Mouse (Mus musculus) cortical plate, adult 2 months (tissue): ENCODE results near the gene Tectb. TPM values are rescaled to one million over a fixed set of nuclear protein-coding genes. Genes with fewer than 3 reads are reported as not detected.

Experiments
- H3K27ac ChIP-seq: fragments of 200-500 bp; 2 replicates; pipeline ENCODE4 v1.5.1; 2012; ENCODE audit warnings: low read length, control low read depth, inconsistent platforms; ENCODE audit not compliant: insufficient read depth
- H3K4me1 ChIP-seq: fragments of 200-500 bp; 2 replicates; pipeline ENCODE4 v1.6.1; 2011; ENCODE audit warnings: low read length; ENCODE audit not compliant: control insufficient read depth, insufficient read depth
- H3K4me3 ChIP-seq: fragments of 200-500 bp; 2 replicates; pipeline ENCODE4 v1.5.1; 2011; ENCODE audit warnings: mild to moderate bottlenecking, low read length, control low read depth; ENCODE audit not compliant: insufficient read depth
- CTCF ChIP-seq: fragments of 200-500 bp; IDR thresholded peaks from 2 replicates; pipeline ENCODE4 v1.5.1; 2011; ENCODE audit warnings: mild to moderate bottlenecking, control low read depth, low read length; ENCODE audit not compliant: insufficient read depth; ENCODE audit errors: extremely low read depth
- POLR2A ChIP-seq: fragments of 200-500 bp; IDR thresholded peaks from 2 replicates; pipeline ENCODE4 v1.6.1; 2011; ENCODE audit warnings: mild to moderate bottlenecking, low read length, control low read depth; ENCODE audit not compliant: insufficient read depth; ENCODE audit errors: extremely low read depth
- polyA plus RNA-seq: library from polyadenylated mRNA; depleted of rRNA; stranded (reverse); fragments of >200 nt; gene quantifications from 2 replicates; pipeline ENCODE4 v1.2.3, GENCODE M21; 2012

Tectb gene
- polyA plus RNA-seq, 1 experiment: not detected

- H3K4me3 ChIP-seq: no peak overlapping the region
- H3K4me1 ChIP-seq: no peaks in the 10 kb centered on the region
- no peak overlapping the region for H3K27ac ChIP-seq
- TF ChIP-seq CTCF (no peak), POLR2A (no peak)
Measured at GRCm38 (mm10) chr19:55207205-55207604, 26.7 kb downstream of the Tectb start.

DNA sequence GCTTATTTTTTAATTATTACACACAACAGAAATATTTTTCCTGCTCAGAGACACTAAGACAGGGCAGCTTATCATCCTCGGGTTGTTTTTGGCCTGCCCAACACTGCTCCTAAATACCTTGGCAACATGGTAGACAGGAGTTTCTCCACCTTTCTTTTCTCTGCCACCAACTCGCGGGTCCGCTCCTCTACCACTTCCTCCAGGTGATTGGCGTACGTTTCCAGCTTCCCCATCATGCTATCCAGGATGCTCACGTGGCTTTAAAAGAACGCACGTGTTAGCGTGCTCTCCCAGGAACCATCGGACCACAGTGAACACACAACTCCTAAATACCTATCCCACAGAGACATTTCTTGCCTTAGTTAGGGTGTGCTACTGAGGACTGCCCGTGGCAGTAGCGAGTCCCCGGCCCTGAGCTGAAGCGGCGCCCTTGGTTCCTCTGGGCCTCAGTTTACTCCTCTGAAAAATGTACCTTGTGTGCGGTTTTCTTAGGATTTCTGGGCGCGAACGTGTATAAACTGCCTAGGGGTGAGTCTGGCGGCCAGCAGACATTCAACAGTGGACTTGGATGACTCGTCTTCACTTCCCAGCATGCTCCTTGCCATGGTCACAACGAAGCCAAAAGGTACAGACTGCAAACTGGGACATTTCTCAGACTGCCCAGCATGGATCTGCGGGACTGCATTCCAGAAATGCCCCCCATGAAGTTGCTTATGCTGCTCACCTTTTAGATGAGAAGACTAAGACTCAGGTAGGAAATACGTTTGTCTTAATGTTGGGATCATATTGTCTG is 27.4 kb downstream of the Tectb start:
- TF ChIP-seq CTCF (no peak), POLR2A (no peak)
- Histone ChIP-seq H3K4me3 (no peak overlapping the region), H3K27ac (no peak overlapping the region), H3K4me1 (no peaks in the 10 kb centered on the region)

DNA sequence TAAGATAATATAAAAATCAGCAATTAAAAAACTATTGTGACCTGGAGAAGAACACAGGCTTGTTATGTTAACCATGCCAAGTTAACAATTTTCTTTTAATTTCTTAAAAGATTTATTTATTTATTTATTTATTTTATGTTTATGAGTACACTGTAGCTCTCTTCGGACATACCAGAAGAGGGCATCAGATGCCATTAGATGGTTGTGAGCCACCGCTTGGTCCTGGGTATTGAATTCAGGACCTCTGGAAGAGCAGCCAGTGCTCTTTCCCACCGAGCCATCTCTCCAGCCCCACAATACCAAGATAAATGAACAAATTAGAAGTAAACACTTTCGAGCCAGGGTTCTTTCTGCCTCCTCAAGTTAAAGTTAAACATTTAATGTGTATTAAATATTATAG is 28.1 kb downstream of the Tectb start:
- TF ChIP-seq CTCF (no peak), POLR2A (no peak)

DNA sequence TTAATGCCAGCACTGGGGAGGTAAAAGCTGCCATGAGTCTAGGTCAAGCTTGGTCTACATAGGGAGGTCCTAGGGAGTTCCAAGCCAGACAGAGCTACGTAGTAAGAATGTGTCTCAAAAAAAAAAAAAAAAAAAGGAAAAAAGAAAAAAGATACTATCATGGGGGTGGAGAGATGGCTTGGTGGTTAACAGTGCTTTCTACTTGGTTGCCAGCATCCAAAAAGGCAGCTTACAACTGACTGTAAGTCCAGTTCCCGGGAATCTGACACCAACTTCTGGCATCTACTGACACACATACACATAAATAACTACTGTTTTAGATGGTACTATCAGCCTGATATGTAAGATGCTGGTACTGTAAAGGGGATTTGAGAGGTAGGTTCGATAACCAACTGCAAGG is 28.6 kb downstream of the Tectb start:
- no peak for TF ChIP-seq CTCF
- TF ChIP-seq POLR2A: no peak
- H3K4me3 ChIP-seq: no peak overlapping the region
- no peak overlapping the region for H3K27ac ChIP-seq
- peaks cover 3% of the 10 kb centered on the region; the same call in 1 of the 2 replicates for H3K4me1 ChIP-seq

More for the DNA sequence above, 28.1 kb downstream of the Tectb start:
- no peaks in the 10 kb centered on the region for H3K4me1 ChIP-seq
- H3K4me3 ChIP-seq: no peak overlapping the region
- no peak overlapping the region for H3K27ac ChIP-seq

DNA sequence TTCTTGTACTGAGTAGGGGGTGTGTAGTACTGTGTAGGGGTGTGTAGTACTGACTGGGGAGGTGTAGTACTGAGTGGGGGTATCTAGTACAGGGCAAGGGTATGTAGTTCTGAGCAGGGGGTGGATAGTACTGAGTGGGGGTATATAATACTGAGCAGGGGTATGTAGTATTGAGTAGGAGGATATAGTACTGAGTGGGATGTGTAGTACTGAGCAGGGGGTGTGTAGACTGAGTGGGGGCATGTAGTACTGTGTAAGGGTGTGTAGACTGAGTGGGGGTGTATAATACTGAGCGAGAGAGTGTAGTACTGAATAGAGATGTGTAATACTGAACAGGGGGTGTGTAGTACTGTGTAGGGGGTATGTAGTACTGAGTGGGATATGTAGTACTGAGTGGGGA is 31.2 kb downstream of the Tectb start:
- Histone ChIP-seq H3K27ac (no peak overlapping the region), H3K4me1 (peaks cover 6% of the 10 kb centered on the region), H3K4me3 (no peak overlapping the region)
- TF ChIP-seq CTCF (no peak), POLR2A (no peak)

DNA sequence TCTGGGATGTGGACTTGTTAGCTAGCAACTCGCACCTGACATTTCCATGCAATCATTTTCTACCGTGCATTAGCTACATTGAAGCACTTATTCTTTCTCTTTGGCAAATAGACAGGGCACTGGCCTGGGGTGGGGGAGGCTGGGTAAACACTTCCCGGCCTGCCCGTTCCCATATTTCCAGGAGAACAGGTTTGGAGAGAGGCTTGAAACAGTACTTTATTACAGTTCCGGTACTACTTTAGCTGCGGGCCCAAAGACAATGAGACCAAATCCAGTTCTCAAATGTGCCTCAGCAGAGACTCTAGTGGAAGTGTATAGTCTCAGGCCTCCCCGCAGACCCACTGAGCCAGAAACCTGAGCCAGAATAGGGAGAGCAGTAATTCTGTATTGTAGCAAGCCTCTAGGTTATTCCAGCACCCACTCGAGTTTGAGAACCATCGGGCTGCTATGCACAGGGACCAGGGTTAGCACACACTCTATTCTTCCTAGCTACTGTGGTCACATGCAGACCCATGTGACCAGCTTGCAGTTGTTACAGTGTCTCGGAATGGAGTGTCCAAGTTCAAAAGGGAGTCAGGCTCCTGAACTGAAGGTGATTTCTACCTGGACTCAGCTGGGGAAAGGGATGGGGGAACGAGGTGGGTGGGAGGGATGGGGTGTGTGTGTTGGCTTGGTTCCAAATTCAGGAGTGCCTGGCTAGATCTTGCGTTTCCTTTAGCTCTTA is 33.2 kb downstream of the Tectb start:
- Histone ChIP-seq H3K4me3 (no peak overlapping the region), H3K4me1 (peaks cover 8% of the 10 kb centered on the region), H3K27ac (no peak overlapping the region)
- no peak for TF ChIP-seq CTCF
- TF ChIP-seq POLR2A: no peak

DNA sequence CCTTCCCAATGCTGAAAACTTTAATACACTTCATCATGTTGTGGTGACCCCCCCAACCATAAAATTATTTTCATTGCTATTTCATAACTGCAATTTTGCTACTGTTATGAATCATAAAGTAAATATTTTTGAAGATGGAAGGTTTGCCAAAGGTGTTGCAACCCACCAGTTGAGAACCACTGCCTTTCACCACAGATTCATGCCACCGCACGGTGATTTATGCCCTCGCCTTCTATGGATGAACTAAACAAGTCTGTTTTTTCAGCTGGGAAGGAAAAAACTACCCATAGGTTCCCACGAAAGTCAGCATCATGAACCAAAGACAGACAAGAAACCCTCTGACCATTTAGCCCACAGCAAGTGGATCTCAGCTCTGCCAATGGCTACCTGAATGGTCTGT is 36.3 kb downstream of the Tectb start:
- Histone ChIP-seq H3K4me1 (peaks cover 12% of the 10 kb centered on the region), H3K27ac (peak overlapping the region; percentile 26)
- TF ChIP-seq POLR2A (no peak), CTCF (no peak)

GRCm38 (mm10) chr19:55217365-55217764 is 36.8 kb downstream of the Tectb start:
- H3K27ac ChIP-seq: peak overlapping the region; percentile 26
- no peak overlapping the region for H3K4me3 ChIP-seq

More for the DNA sequence above, 36.3 kb downstream of the Tectb start:
- no peak overlapping the region for H3K4me3 ChIP-seq

GRCm38 (mm10) chr19:55218192-55218739 is 37.7 kb downstream of the Tectb start:
- Histone ChIP-seq H3K4me3 (peak overlapping the region; percentile 26), H3K27ac (0 out of 2 replicates have a peak overlapping the region, but pooled peaks have one; percentile 1), H3K4me1 (peaks cover 12% of the 10 kb centered on the region)
- peak; percentile 72 for TF ChIP-seq CTCF
- TF ChIP-seq POLR2A: 0 out of 2 replicates have a peak, but pooled peaks have one; percentile 30

More at GRCm38 (mm10) chr19:55217365-55217764, 36.8 kb downstream of the Tectb start:
- H3K4me1 ChIP-seq: peaks cover 12% of the 10 kb centered on the region
- TF ChIP-seq POLR2A (peak; percentile 68; the same call in 1 of the 2 replicates), CTCF (no peak)
